Mouse (Mus musculus): ENCODE results near the gene Ptpdc1. TPM values are rescaled to one million over a fixed set of nuclear protein-coding genes. Genes with fewer than 3 reads are reported as not detected.

Gene Ptpdc1
- polyA plus RNA-seq, 1 experiment: not detected

- no peak for TF ChIP-seq GATA1 (IDR thresholded peaks at IDR 0.05; ENCODE audit: low read length)
Observed at GRCm38 (mm10) chr13:48547623-48548022, 77.8 kb downstream of the Ptpdc1 start.

GRCm38 (mm10) chr13:48546330-48546917 is 79.0 kb downstream of the Ptpdc1 start:
- TF ChIP-seq GATA1 (IDR thresholded peaks at IDR 0.05; ENCODE audit: low read length): no peak

GRCm38 (mm10) chr13:48545476-48546281 is 79.8 kb downstream of the Ptpdc1 start:
- TF ChIP-seq GATA1 (IDR thresholded peaks at IDR 0.05; ENCODE audit: low read length): no peak

GRCm38 (mm10) chr13:48544867-48545266 is 80.6 kb downstream of the Ptpdc1 start:
- TF ChIP-seq GATA1 (IDR thresholded peaks at IDR 0.05; ENCODE audit: low read length): no peak

GRCm38 (mm10) chr13:48544391-48544790 is 81.1 kb downstream of the Ptpdc1 start:
- TF ChIP-seq GATA1 (IDR thresholded peaks at IDR 0.05; ENCODE audit: low read length): no peak

- no peak for TF ChIP-seq GATA1 (IDR thresholded peaks at IDR 0.05; ENCODE audit: low read length)
Observed at GRCm38 (mm10) chr13:48540488-48540887, 85.0 kb downstream of the Ptpdc1 start.

GRCm38 (mm10) chr13:48533441-48533840 is 92.0 kb downstream of the Ptpdc1 start:
- TF ChIP-seq GATA1 (IDR thresholded peaks at IDR 0.05; ENCODE audit: low read length): no peak

- TF ChIP-seq GATA1 (IDR thresholded peaks at IDR 0.05; ENCODE audit: low read length): no peak
Observed at GRCm38 (mm10) chr13:48531448-48531847, 94.0 kb downstream of the Ptpdc1 start.

GRCm38 (mm10) chr13:48530685-48531084 is 94.8 kb downstream of the Ptpdc1 start:
- TF ChIP-seq GATA1 (IDR thresholded peaks at IDR 0.05; ENCODE audit: low read length): no peak

- no peak for TF ChIP-seq GATA1 (IDR thresholded peaks at IDR 0.05; ENCODE audit: low read length)
Observed at GRCm38 (mm10) chr13:48529028-48529427, 96.4 kb downstream of the Ptpdc1 start.

GRCm38 (mm10) chr13:48528123-48528871 is 97.2 kb downstream of the Ptpdc1 start:
- TF ChIP-seq GATA1 (IDR thresholded peaks at IDR 0.05; ENCODE audit: low read length): no peak

Other genes starting within 250 kb of the Ptpdc1 start
- 0.31 and 0.63 TPM in 2 replicates for gene Zfp169, start 112.2 kb downstream of the Ptpdc1 start, polyA plus RNA-seq (2012)
- gene A830005F24Rik, start 112.1 kb downstream of the Ptpdc1 start, polyA plus RNA-seq (2012): 0.14 and 0.31 TPM in 2 replicates
- not detected in 2 replicates for gene Barx1, start 37.3 kb upstream of the Ptpdc1 start, polyA plus RNA-seq (2012)
- 47.6 and 57.8 TPM in 2 replicates for gene Phf2, start 245.5 kb upstream of the Ptpdc1 start, polyA plus RNA-seq (2012)